Mouse (Mus musculus) lung, embryonic 14.5 days (tissue): ENCODE results near the gene Ap1m1. TPM values are rescaled to one million over a fixed set of nuclear protein-coding genes. Genes with fewer than 3 reads are reported as not detected.

ENCODE experiments used
- ATAC-seq: fragments of 200-750 bp; cut with Nextera tagmentation; 2 replicates; pipeline ENCODE4 v1.8.0; 2017; ENCODE audit warnings: mild to moderate bottlenecking, moderate TSS enrichment, moderate library complexity; ENCODE audit not compliant: insufficient read depth
- DNase-seq: peaks from one replicate; pipeline ENCODE4 v3.0.0-alpha.2; 2015
- H3K27ac ChIP-seq: fragments of 300-500 bp; sonication (generic); 2 replicates; pipeline ENCODE4 v1.5.1; 2014; ENCODE audit warnings: low read depth, mild to moderate bottlenecking, moderate library complexity
- H3K27me3 ChIP-seq: fragments of 300-500 bp; sonication (generic); 2 replicates; pipeline ENCODE4 v1.6.1; 2014; ENCODE audit warnings: low read length, control low read depth; ENCODE audit not compliant: insufficient read depth
- H3K36me3 ChIP-seq: fragments of 300-500 bp; sonication (generic); 2 replicates; pipeline ENCODE4 v1.6.1; 2014; ENCODE audit warnings: control low read depth; ENCODE audit not compliant: insufficient read depth
- H3K4me1 ChIP-seq: fragments of 300-500 bp; sonication (generic); 2 replicates; pipeline ENCODE4 v1.6.1; 2014; ENCODE audit warnings: antibody characterized with exemption, control low read depth; ENCODE audit not compliant: insufficient read depth
- H3K4me2 ChIP-seq: fragments of 300-500 bp; sonication (generic); 2 replicates; pipeline ENCODE4 v1.6.1; 2014; ENCODE audit warnings: mild to moderate bottlenecking
- H3K4me3 ChIP-seq: fragments of 300-500 bp; sonication (generic); 2 replicates; pipeline ENCODE4 v1.5.1; 2014; ENCODE audit warnings: low read depth, low read length
- H3K9ac ChIP-seq: fragments of 300-500 bp; sonication (generic); 2 replicates; pipeline ENCODE4 v1.6.1; 2014
- H3K9me3 ChIP-seq: fragments of 300-500 bp; sonication (generic); 2 replicates; pipeline ENCODE4 v1.6.1; 2016; ENCODE audit warnings: low read depth, low read length, control low read depth
- CTCF ChIP-seq: IDR thresholded peaks from 2 replicates; pipeline ENCODE4 v1.5.1; 2016; ENCODE audit warnings: antibody characterized with exemption, low read depth
- WGBS: fragments of 180-500 bp; shearing (Covaris S2); extraction: QIAGEN DNeasy Blood & Tissue Kit; methylation state at CpG from one replicate; pipeline ENCODE4 v1.1.7; 2014; 5-methylcytosine and 5-hydroxymethylcytosine counted together
- polyA plus RNA-seq: library from polyadenylated mRNA; unstranded; fragments of >200 nt; fragmentation: Nextera tagmentation; extraction: Ambion mirVana; gene quantifications from 2 replicates; pipeline ENCODE4 v1.2.1, GENCODE M21; 2014

Gene Ap1m1
- polyA plus RNA-seq, 1 experiment from 2014 or later, result 104 TPM

DNA sequence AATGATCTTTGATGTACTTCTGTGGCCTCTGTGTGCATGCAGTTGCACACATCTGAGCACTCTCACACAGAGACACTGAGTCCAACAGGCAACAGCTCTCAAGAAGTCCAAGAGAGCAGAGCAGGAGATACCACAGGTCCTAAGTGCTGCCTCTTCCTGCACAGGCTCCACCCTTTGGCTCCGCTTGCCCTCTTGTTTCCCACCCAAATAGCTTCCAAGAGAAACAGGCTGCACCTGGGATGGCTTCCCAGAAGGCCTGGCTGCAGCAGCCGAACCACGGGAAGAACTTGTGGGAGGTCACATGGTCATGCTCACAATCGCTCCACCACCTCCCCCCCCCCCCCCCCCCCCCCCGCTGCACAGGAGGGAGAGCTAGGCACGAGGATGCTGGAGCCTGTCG, 25.5 kb downstream of the Ap1m1 start:
- no peak for ATAC-seq
- 45% methylated on average over 5 of the region's 7 CpGs for WGBS
- no peak for TF ChIP-seq CTCF

GRCm38 (mm10) chr8:72266671-72267070, 26.9 kb downstream of the Ap1m1 start:
- TF ChIP-seq CTCF, result no peak
- Histone ChIP-seq H3K4me2 (no peak overlapping the region), H3K9ac (no peak overlapping the region), H3K27ac (no peak overlapping the region), H3K36me3 (no peaks in the 10 kb centered on the region), H3K9me3 (no peaks in the 10 kb centered on the region), H3K4me1 (no peaks in the 10 kb centered on the region), H3K27me3 (no peaks in the 10 kb centered on the region), H3K4me3 (no peak overlapping the region)
- ATAC-seq (no peak), DNase-seq (no peak)

More for the DNA sequence above, 25.5 kb downstream of the Ap1m1 start:
- Histone ChIP-seq H3K36me3 (no peaks in the 10 kb centered on the region), H3K4me3 (no peak overlapping the region), H3K9me3 (no peaks in the 10 kb centered on the region), H3K9ac (no peak overlapping the region), H3K4me1 (no peaks in the 10 kb centered on the region), H3K4me2 (no peak overlapping the region), H3K27ac (no peak overlapping the region), H3K27me3 (no peaks in the 10 kb centered on the region)
- DNase-seq, result no peak

DNA sequence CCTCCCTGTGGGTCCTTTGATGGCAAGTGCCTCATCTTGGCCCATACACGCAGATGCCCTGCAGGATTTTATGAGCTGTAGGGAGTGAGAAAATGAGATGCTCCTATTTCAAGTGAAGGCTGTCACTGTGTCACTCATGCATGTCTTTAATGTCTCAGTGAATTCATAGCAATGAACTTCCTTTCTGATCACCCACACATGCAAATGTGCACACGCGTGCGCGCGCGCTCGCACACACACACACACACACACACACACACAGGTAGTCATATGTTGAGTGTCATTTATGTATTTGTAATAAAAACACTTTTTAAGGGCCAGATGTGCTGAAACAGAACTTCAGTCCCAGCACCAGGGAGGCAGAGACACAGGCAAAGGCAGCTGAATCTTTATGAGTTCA, 27.3 kb downstream of the Ap1m1 start:
- no peak overlapping the region for H3K4me2 ChIP-seq
- no peak overlapping the region for H3K9ac ChIP-seq
- H3K9me3 ChIP-seq, result no peaks in the 10 kb centered on the region
- no peak overlapping the region for H3K4me3 ChIP-seq
- no peak overlapping the region for H3K27ac ChIP-seq
- TF ChIP-seq CTCF, result no peak
- WGBS, result 98% methylated on average over 8 of the region's 8 CpGs
- no peaks in the 10 kb centered on the region for H3K27me3 ChIP-seq
- no peaks in the 10 kb centered on the region for H3K36me3 ChIP-seq
- no peak for DNase-seq
- H3K4me1 ChIP-seq, result no peaks in the 10 kb centered on the region
- ATAC-seq, result no peak

- H3K27ac ChIP-seq, result peak overlapping the region; percentile 76
- ATAC-seq, result peak; percentile 69; the same call in 1 of the 2 replicates
- H3K4me2 ChIP-seq, result 0 out of 2 replicates have a peak overlapping the region, but pooled peaks have one; percentile 20
- WGBS, result 66% methylated on average over 15 of the region's 15 CpGs
- H3K9me3 ChIP-seq, result no peaks in the 10 kb centered on the region
- H3K27me3 ChIP-seq, result no peaks in the 10 kb centered on the region
- H3K4me3 ChIP-seq, result no peak overlapping the region
- no peaks in the 10 kb centered on the region for H3K36me3 ChIP-seq
- no peak for TF ChIP-seq CTCF
- DNase-seq, result peak; percentile 80
- no peak overlapping the region for H3K9ac ChIP-seq
- H3K4me1 ChIP-seq, result no peaks in the 10 kb centered on the region
Measured at GRCm38 (mm10) chr8:72268356-72268755, 28.5 kb downstream of the Ap1m1 start.

GRCm38 (mm10) chr8:72270606-72271005, 30.8 kb downstream of the Ap1m1 start:
- no peak overlapping the region for H3K9ac ChIP-seq
- H3K4me2 ChIP-seq, result no peak overlapping the region
- no peak for TF ChIP-seq CTCF
- WGBS, result 81% methylated on average over 12 of the region's 12 CpGs
- H3K27me3 ChIP-seq, result no peaks in the 10 kb centered on the region
- H3K36me3 ChIP-seq, result no peaks in the 10 kb centered on the region
- ATAC-seq, result no peak
- no peaks in the 10 kb centered on the region for H3K4me1 ChIP-seq
- DNase-seq, result no peak
- no peaks in the 10 kb centered on the region for H3K9me3 ChIP-seq
- H3K27ac ChIP-seq, result no peak overlapping the region
- H3K4me3 ChIP-seq, result no peak overlapping the region

DNA sequence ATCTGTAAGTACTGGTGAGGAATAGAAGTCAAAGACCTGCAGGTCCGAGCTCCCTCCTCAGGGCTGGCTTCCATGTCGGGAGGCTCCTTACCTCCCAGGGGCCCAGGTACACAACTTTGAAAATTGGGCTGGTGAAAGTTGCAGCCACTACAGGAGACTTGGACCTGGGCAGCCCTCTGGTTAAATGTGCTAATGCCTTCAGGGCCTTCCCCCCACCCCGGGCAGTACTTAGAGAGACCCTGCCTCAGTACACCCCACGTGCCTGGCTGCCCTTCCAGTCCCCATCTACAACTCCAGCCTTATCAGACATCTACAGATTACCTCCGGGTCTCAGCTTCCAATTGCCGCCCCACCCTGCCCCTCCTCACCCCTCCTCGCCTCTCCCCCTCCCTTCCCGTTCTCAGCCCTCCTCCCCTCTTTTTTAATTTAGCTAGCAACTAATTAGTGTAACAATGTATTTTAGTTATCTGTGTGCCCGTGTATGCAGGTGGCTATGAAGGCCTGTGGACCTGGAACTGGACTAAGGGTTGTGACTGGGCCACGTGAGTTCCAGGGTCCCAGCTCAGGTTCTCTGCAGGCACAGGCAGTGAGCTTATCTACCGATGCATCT, 31.3 kb downstream of the Ap1m1 start:
- H3K36me3 ChIP-seq, result no peaks in the 10 kb centered on the region
- WGBS, result 59% methylated on average over 11 of the region's 11 CpGs
- H3K9me3 ChIP-seq, result no peaks in the 10 kb centered on the region
- H3K4me3 ChIP-seq, result no peak overlapping the region
- no peak for TF ChIP-seq CTCF
- no peak overlapping the region for H3K4me2 ChIP-seq
- no peaks in the 10 kb centered on the region for H3K4me1 ChIP-seq
- no peak overlapping the region for H3K27ac ChIP-seq
- DNase-seq (no peak), ATAC-seq (no peak)
- H3K27me3 ChIP-seq, result no peaks in the 10 kb centered on the region
- H3K9ac ChIP-seq, result no peak overlapping the region

GRCm38 (mm10) chr8:72271691-72272090, 31.9 kb downstream of the Ap1m1 start:
- no peak for TF ChIP-seq CTCF
- Histone ChIP-seq H3K27ac (no peak overlapping the region), H3K9me3 (no peaks in the 10 kb centered on the region), H3K27me3 (no peaks in the 10 kb centered on the region), H3K4me2 (no peak overlapping the region), H3K36me3 (no peaks in the 10 kb centered on the region), H3K9ac (no peak overlapping the region), H3K4me3 (no peak overlapping the region), H3K4me1 (no peaks in the 10 kb centered on the region)
- DNase-seq (no peak), ATAC-seq (no peak)
- 50% methylated on average over 3 of the region's 3 CpGs for WGBS
